Mouse (Mus musculus): ENCODE data around the gene Fam198b. TPM values are rescaled to one million over a fixed set of nuclear protein-coding genes. Genes with fewer than 3 reads are reported as not detected.
A peak's percentile ranks its signal among the peaks of the same experiment; 100 is the strongest.

Fam198b gene
- polyA plus RNA-seq, 1 experiment from 2014 or later: 3.1 TPM

GRCm38 (mm10) chr3:79887161-79887855, 3.0 kb downstream of the Fam198b start:
- Histone ChIP-seq H3K9me3 (ENCODE audit: control insufficient read depth, low read length) (no peaks in the 10 kb centered on the region), H3K27me3 (ENCODE audit: control insufficient read depth, insufficient read depth, low read length) (no peaks in the 10 kb centered on the region), H3K36me3 (ENCODE audit: control insufficient read depth, insufficient read depth, low read length) (no peaks in the 10 kb centered on the region), H3K4me1 (replicated peaks; ENCODE audit: control insufficient read depth, insufficient read depth, low read length) (no peaks in the 10 kb centered on the region), H3K4me3 (ENCODE audit: low read depth, low read length) (no peak overlapping the region), H3K9ac (ENCODE audit: low read depth, low read length) (no peak overlapping the region), H3K4me2 (replicated peaks; ENCODE audit: low read depth, low read length) (no peak overlapping the region), H3K27ac (ENCODE audit: low read depth, low read length) (no peak overlapping the region)
- WGBS: 64% methylated on average over 8 of the region's 8 CpGs
- ATAC-seq (ENCODE audit: low FRiP score) (no peak), DNase-seq (ENCODE audit: low spot score) (no peak)

- DNase-seq (ENCODE audit: low spot score) (no peak), ATAC-seq (ENCODE audit: low FRiP score) (no peak)
- H3K9me3 ChIP-seq (ENCODE audit: control insufficient read depth, low read length): no peaks in the 10 kb centered on the region
- no peak overlapping the region for H3K4me2 ChIP-seq (replicated peaks; ENCODE audit: low read depth, low read length)
- H3K4me3 ChIP-seq (ENCODE audit: low read depth, low read length): no peak overlapping the region
- no peaks in the 10 kb centered on the region for H3K27me3 ChIP-seq (ENCODE audit: control insufficient read depth, insufficient read depth, low read length)
- no peak overlapping the region for H3K27ac ChIP-seq (ENCODE audit: low read depth, low read length)
- H3K36me3 ChIP-seq (ENCODE audit: control insufficient read depth, insufficient read depth, low read length): no peaks in the 10 kb centered on the region
- 90% methylated on average over 2 of the region's 2 CpGs for WGBS
- H3K9ac ChIP-seq (ENCODE audit: low read depth, low read length): no peak overlapping the region
- no peaks in the 10 kb centered on the region for H3K4me1 ChIP-seq (replicated peaks; ENCODE audit: control insufficient read depth, insufficient read depth, low read length)
Observed at GRCm38 (mm10) chr3:79887966-79888365, 3.6 kb downstream of the Fam198b start.

GRCm38 (mm10) chr3:79897534-79898370, 13.4 kb downstream of the Fam198b start:
- H3K9me3 ChIP-seq (ENCODE audit: control insufficient read depth, low read length): no peaks in the 10 kb centered on the region
- no peaks in the 10 kb centered on the region for H3K27me3 ChIP-seq (ENCODE audit: control insufficient read depth, insufficient read depth, low read length)
- H3K4me1 ChIP-seq (replicated peaks; ENCODE audit: control insufficient read depth, insufficient read depth, low read length): no peaks in the 10 kb centered on the region
- H3K27ac ChIP-seq (ENCODE audit: low read depth, low read length): no peak overlapping the region
- 78% methylated on average over 13 of the region's 13 CpGs for WGBS
- H3K4me3 ChIP-seq (ENCODE audit: low read depth, low read length): no peak overlapping the region
- DNase-seq (ENCODE audit: low spot score): no peak
- no peaks in the 10 kb centered on the region for H3K36me3 ChIP-seq (ENCODE audit: control insufficient read depth, insufficient read depth, low read length)
- H3K4me2 ChIP-seq (replicated peaks; ENCODE audit: low read depth, low read length): no peak overlapping the region
- no peak for ATAC-seq (ENCODE audit: low FRiP score)
- no peak overlapping the region for H3K9ac ChIP-seq (ENCODE audit: low read depth, low read length)

GRCm38 (mm10) chr3:79898514-79898913, 14.2 kb downstream of the Fam198b start:
- no peak overlapping the region for H3K4me2 ChIP-seq (replicated peaks; ENCODE audit: low read depth, low read length)
- H3K9ac ChIP-seq (ENCODE audit: low read depth, low read length): no peak overlapping the region
- DNase-seq (ENCODE audit: low spot score): no peak
- no peaks in the 10 kb centered on the region for H3K4me1 ChIP-seq (replicated peaks; ENCODE audit: control insufficient read depth, insufficient read depth, low read length)
- no peak for ATAC-seq (ENCODE audit: low FRiP score)
- H3K9me3 ChIP-seq (ENCODE audit: control insufficient read depth, low read length): no peaks in the 10 kb centered on the region
- H3K27me3 ChIP-seq (ENCODE audit: control insufficient read depth, insufficient read depth, low read length): no peaks in the 10 kb centered on the region
- H3K36me3 ChIP-seq (ENCODE audit: control insufficient read depth, insufficient read depth, low read length): no peaks in the 10 kb centered on the region
- H3K4me3 ChIP-seq (ENCODE audit: low read depth, low read length): no peak overlapping the region
- no peak overlapping the region for H3K27ac ChIP-seq (ENCODE audit: low read depth, low read length)

- WGBS: 87% methylated on average over 9 of the region's 9 CpGs
- Histone ChIP-seq H3K36me3 (ENCODE audit: control insufficient read depth, insufficient read depth, low read length) (no peaks in the 10 kb centered on the region), H3K9me3 (ENCODE audit: control insufficient read depth, low read length) (no peaks in the 10 kb centered on the region), H3K9ac (ENCODE audit: low read depth, low read length) (no peak overlapping the region), H3K4me2 (replicated peaks; ENCODE audit: low read depth, low read length) (no peak overlapping the region), H3K27ac (ENCODE audit: low read depth, low read length) (no peak overlapping the region), H3K27me3 (ENCODE audit: control insufficient read depth, insufficient read depth, low read length) (no peaks in the 10 kb centered on the region), H3K4me3 (ENCODE audit: low read depth, low read length) (no peak overlapping the region), H3K4me1 (replicated peaks; ENCODE audit: control insufficient read depth, insufficient read depth, low read length) (no peaks in the 10 kb centered on the region)
- no peak for DNase-seq (ENCODE audit: low spot score)
- ATAC-seq (ENCODE audit: low FRiP score): no peak
Observed at GRCm38 (mm10) chr3:79899906-79900305, 15.6 kb downstream of the Fam198b start.

GRCm38 (mm10) chr3:79900502-79900901, 16.2 kb downstream of the Fam198b start:
- DNase-seq (ENCODE audit: low spot score): no peak
- Histone ChIP-seq H3K9ac (ENCODE audit: low read depth, low read length) (no peak overlapping the region), H3K9me3 (ENCODE audit: control insufficient read depth, low read length) (no peaks in the 10 kb centered on the region), H3K36me3 (ENCODE audit: control insufficient read depth, insufficient read depth, low read length) (no peaks in the 10 kb centered on the region), H3K27me3 (ENCODE audit: control insufficient read depth, insufficient read depth, low read length) (no peaks in the 10 kb centered on the region), H3K4me2 (replicated peaks; ENCODE audit: low read depth, low read length) (no peak overlapping the region), H3K4me1 (replicated peaks; ENCODE audit: control insufficient read depth, insufficient read depth, low read length) (no peaks in the 10 kb centered on the region), H3K27ac (ENCODE audit: low read depth, low read length) (no peak overlapping the region), H3K4me3 (ENCODE audit: low read depth, low read length) (no peak overlapping the region)
- no peak for ATAC-seq (ENCODE audit: low FRiP score)
- 98% methylated on average over 2 of the region's 2 CpGs for WGBS

- no peaks in the 10 kb centered on the region for H3K9me3 ChIP-seq (ENCODE audit: control insufficient read depth, low read length)
- H3K4me1 ChIP-seq (replicated peaks; ENCODE audit: control insufficient read depth, insufficient read depth, low read length): no peaks in the 10 kb centered on the region
- H3K36me3 ChIP-seq (ENCODE audit: control insufficient read depth, insufficient read depth, low read length): no peaks in the 10 kb centered on the region
- ATAC-seq (ENCODE audit: low FRiP score) (no peak), DNase-seq (ENCODE audit: low spot score) (no peak)
- no peak overlapping the region for H3K4me2 ChIP-seq (replicated peaks; ENCODE audit: low read depth, low read length)
- no peak overlapping the region for H3K9ac ChIP-seq (ENCODE audit: low read depth, low read length)
- no peaks in the 10 kb centered on the region for H3K27me3 ChIP-seq (ENCODE audit: control insufficient read depth, insufficient read depth, low read length)
- WGBS: 90% methylated on average over 6 of the region's 6 CpGs
- no peak overlapping the region for H3K27ac ChIP-seq (ENCODE audit: low read depth, low read length)
- no peak overlapping the region for H3K4me3 ChIP-seq (ENCODE audit: low read depth, low read length)
Observed at GRCm38 (mm10) chr3:79901321-79901720, 17.0 kb downstream of the Fam198b start.

GRCm38 (mm10) chr3:79901734-79902133, 17.4 kb downstream of the Fam198b start:
- no peak for ATAC-seq (ENCODE audit: low FRiP score)
- Histone ChIP-seq H3K27ac (ENCODE audit: low read depth, low read length) (no peak overlapping the region), H3K4me3 (ENCODE audit: low read depth, low read length) (no peak overlapping the region), H3K27me3 (ENCODE audit: control insufficient read depth, insufficient read depth, low read length) (no peaks in the 10 kb centered on the region), H3K4me1 (replicated peaks; ENCODE audit: control insufficient read depth, insufficient read depth, low read length) (no peaks in the 10 kb centered on the region), H3K9me3 (ENCODE audit: control insufficient read depth, low read length) (no peaks in the 10 kb centered on the region), H3K4me2 (replicated peaks; ENCODE audit: low read depth, low read length) (no peak overlapping the region), H3K36me3 (ENCODE audit: control insufficient read depth, insufficient read depth, low read length) (no peaks in the 10 kb centered on the region), H3K9ac (ENCODE audit: low read depth, low read length) (no peak overlapping the region)
- no peak for DNase-seq (ENCODE audit: low spot score)
- 91% methylated on average over 4 of the region's 4 CpGs for WGBS

- H3K36me3 ChIP-seq (ENCODE audit: control insufficient read depth, insufficient read depth, low read length): no peaks in the 10 kb centered on the region
- H3K4me2 ChIP-seq (replicated peaks; ENCODE audit: low read depth, low read length): no peak overlapping the region
- peak; percentile 64 for ATAC-seq (ENCODE audit: low FRiP score)
- WGBS: 43% methylated on average over 6 of the region's 6 CpGs
- no peak overlapping the region for H3K4me3 ChIP-seq (ENCODE audit: low read depth, low read length)
- H3K27ac ChIP-seq (ENCODE audit: low read depth, low read length): no peak overlapping the region
- no peaks in the 10 kb centered on the region for H3K9me3 ChIP-seq (ENCODE audit: control insufficient read depth, low read length)
- no peak for DNase-seq (ENCODE audit: low spot score)
- no peak overlapping the region for H3K9ac ChIP-seq (ENCODE audit: low read depth, low read length)
- no peaks in the 10 kb centered on the region for H3K27me3 ChIP-seq (ENCODE audit: control insufficient read depth, insufficient read depth, low read length)
- no peaks in the 10 kb centered on the region for H3K4me1 ChIP-seq (replicated peaks; ENCODE audit: control insufficient read depth, insufficient read depth, low read length)
Observed at GRCm38 (mm10) chr3:79903803-79904202, 19.5 kb downstream of the Fam198b start.

All from hindbrain, embryonic 11.5 days (tissue).